Mouse (Mus musculus) cerebellum, adult 2 months (tissue): ENCODE measurements around the gene Mmel1.

Source experiments
- CTCF ChIP-seq: fragments of 200-500 bp; IDR thresholded peaks from 2 replicates; pipeline ENCODE4 v1.5.1; 2011; ENCODE audit warnings: low read depth, mild to moderate bottlenecking, control low read depth, low read length, moderate library complexity, borderline replicate concordance; ENCODE audit not compliant: insufficient read depth
- POLR2A ChIP-seq: fragments of 200-500 bp; IDR thresholded peaks from 2 replicates; pipeline ENCODE4 v1.6.1; 2011; ENCODE audit warnings: low read length, control low read depth, borderline replicate concordance; ENCODE audit not compliant: insufficient read depth

- no peak for TF ChIP-seq POLR2A
- TF ChIP-seq CTCF = no peak
Observed at GRCm38 (mm10) chr4:154852696-154853095, 16.7 kb upstream of the Mmel1 start.
